ENCODE assay signal across 8 mouse cellular contexts in the genomic region with DNA sequence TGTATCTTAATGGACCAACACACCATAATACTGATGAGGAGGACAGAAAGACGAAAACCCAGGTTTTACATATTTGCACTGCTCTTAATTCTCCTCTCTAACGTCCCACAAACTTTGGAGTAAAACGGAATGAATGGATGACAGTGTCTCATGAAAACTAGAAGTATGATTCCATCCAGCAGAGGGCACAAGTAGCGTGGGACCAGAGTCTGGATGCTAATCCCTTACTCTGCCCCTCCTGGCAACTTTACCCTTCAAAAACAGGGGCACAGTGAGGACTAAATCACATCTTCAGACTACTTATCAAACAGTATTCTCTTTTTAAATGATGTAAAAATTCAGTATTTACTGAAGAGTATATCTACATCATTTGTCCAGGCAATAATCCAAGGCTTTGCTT. TPM values are rescaled to one million over a fixed set of nuclear protein-coding genes. Genes with fewer than 3 reads are reported as not detected.
DNase-seq lines count a peak whose midpoint lies in the region; ATAC-seq lines count a peak whose summit lies in the region.

No protein-coding gene starts in this region.

- no peaks in the 10 kb centered on the region for H3K27me3 ChIP-seq in heart, embryonic 11.5 days (ENCODE audit: control insufficient read depth, insufficient read depth, low read length)
- no peaks in the 10 kb centered on the region for H3K27me3 ChIP-seq in midbrain, embryonic 13.5 days

- H3K36me3 ChIP-seq in heart, embryonic 11.5 days (ENCODE audit: control insufficient read depth, insufficient read depth, low read length), result no peaks in the 10 kb centered on the region
- peaks cover 8% of the 10 kb centered on the region; the same call in 1 of the 2 replicates for H3K36me3 ChIP-seq in midbrain, embryonic 13.5 days

- no peak for ATAC-seq in heart, embryonic 11.5 days (replicated peaks; ENCODE audit: insufficient number of reproducible peaks, low FRiP score, low TSS enrichment)
- no peak for ATAC-seq in midbrain, embryonic 13.5 days

- DNase-seq in heart, adult 11 months, result peak; percentile 83
- peak; percentile 20 for DNase-seq in urinary bladder, postnatal 25 days (ENCODE audit: low spot score)
- DNase-seq in urinary bladder, postnatal 4 days (ENCODE audit: low spot score in 2 of 2), result no peak
- peak; percentile 25 to 47 for DNase-seq in cerebellum, postnatal 36 days
- peak; percentile 30 for DNase-seq in layer of hippocampus, adult 9-11 months
- DNase-seq in retina, embryonic 14.5 days (ENCODE audit: low spot score), result peak; percentile 86

- H3K4me2 ChIP-seq in heart, embryonic 11.5 days, result no peak overlapping the region
- no peak overlapping the region for H3K4me2 ChIP-seq in midbrain, embryonic 13.5 days (replicated peaks)

- peaks cover 41% of the 10 kb centered on the region for H3K4me1 ChIP-seq in heart, embryonic 11.5 days (ENCODE audit: control insufficient read depth, insufficient read depth, low read length)
- H3K4me1 ChIP-seq in midbrain, embryonic 13.5 days (replicated peaks), result peaks cover 32% of the 10 kb centered on the region

- 27% methylated on average over 4 of the region's 4 CpGs for WGBS in heart, embryonic 11.5 days (ENCODE audit: insufficient replicate concordance)
- 31% methylated on average over 4 of the region's 4 CpGs for WGBS in midbrain, embryonic 13.5 days

- no peak overlapping the region for H3K27ac ChIP-seq in heart, embryonic 11.5 days (ENCODE audit: low read depth, low read length)
- no peak overlapping the region for H3K27ac ChIP-seq in midbrain, embryonic 13.5 days

- H3K9ac ChIP-seq in heart, embryonic 11.5 days (ENCODE audit: low read depth, low read length), result no peak overlapping the region
- no peak overlapping the region for H3K9ac ChIP-seq in midbrain, embryonic 13.5 days (replicated peaks)

- no peak overlapping the region for H3K4me3 ChIP-seq in heart, embryonic 11.5 days (ENCODE audit: low read depth, low read length)
- H3K4me3 ChIP-seq in midbrain, embryonic 13.5 days (replicated peaks), result no peak overlapping the region

- no peaks in the 10 kb centered on the region for H3K9me3 ChIP-seq in heart, embryonic 11.5 days (replicated peaks; ENCODE audit: control insufficient read depth, low read length)
- no peaks in the 10 kb centered on the region for H3K9me3 ChIP-seq in midbrain, embryonic 13.5 days

RNA-seq across cellular contexts. Expression of gene Lrrc42, which starts 2.8 kb away (rescaled TPM):
- 70.4 and 79.3 TPM in 2 replicates for polyA plus RNA-seq in heart, embryonic 11.5 days (2014; fragmentation: Nextera tagmentation; extraction: Ambion mirVana)
- polyA plus RNA-seq in midbrain, embryonic 13.5 days (2015; fragmentation: Nextera tagmentation; extraction: Ambion mirVana), result 54.9 and 56.5 TPM in 2 replicates

RNA-seq across cellular contexts. Expression of gene Hspb11, which starts 2.9 kb away (rescaled TPM):
- polyA plus RNA-seq in heart, embryonic 11.5 days (2014; fragmentation: Nextera tagmentation; extraction: Ambion mirVana), result 35.1 and 38.7 TPM in 2 replicates
- polyA plus RNA-seq in midbrain, embryonic 13.5 days (2015; fragmentation: Nextera tagmentation; extraction: Ambion mirVana), result 34.9 and 39.6 TPM in 2 replicates

RNA-seq across cellular contexts. Expression of gene Ldlrad1, which starts 41.5 kb away (rescaled TPM):
- polyA plus RNA-seq in heart, embryonic 11.5 days (2014; fragmentation: Nextera tagmentation; extraction: Ambion mirVana), result not detected in 2 replicates
- not detected in 2 replicates for polyA plus RNA-seq in midbrain, embryonic 13.5 days (2015; fragmentation: Nextera tagmentation; extraction: Ambion mirVana)

RNA-seq across cellular contexts. Expression of gene Dio1, which starts 56.5 kb away (rescaled TPM):
- not detected in 2 replicates for polyA plus RNA-seq in heart, embryonic 11.5 days (2014; fragmentation: Nextera tagmentation; extraction: Ambion mirVana)
- 0.13 TPM in 1 of 2 replicates, not detected in the other for polyA plus RNA-seq in midbrain, embryonic 13.5 days (2015; fragmentation: Nextera tagmentation; extraction: Ambion mirVana)

Comparison
In these comparisons a context has a peak if more than half of its experiments do, and no peak if none do; other contexts are left out.
1. DNase-seq: peak in heart, adult 11 months (single experiment), urinary bladder, postnatal 25 days (single experiment), cerebellum, postnatal 36 days (2 of 2), layer of hippocampus, adult 9-11 months (single experiment) and retina, embryonic 14.5 days (single experiment); none in urinary bladder, postnatal 4 days (0 of 2).